ENCODE assay signal across 10 mouse cellular contexts in genomic region chr8:120439309-120439708, GRCm38 (mm10).
DNase-seq lines count a peak whose midpoint lies in the region; ATAC-seq lines count a peak whose summit lies in the region.
"Had no signal": no experiment of that assay in that cellular context is flagged by ENCODE, and none has a peak within 500 bp of the region (broad histone marks: within the 10 kb centered on the region; RNA-seq: fewer than 3 reads in every experiment).

No protein-coding gene starts in this region.

- no peak overlapping the region for H3K27ac ChIP-seq in embryonic facial prominence, embryonic 13.5 days

- no peaks in the 10 kb centered on the region for H3K36me3 ChIP-seq in embryonic facial prominence, embryonic 13.5 days

- peak; percentile 59 for DNase-seq in layer of hippocampus, adult 11-12 months (ENCODE audit: low spot score)
- DNase-seq in layer of hippocampus, postnatal 25 days (ENCODE audit: extremely low spot score in 1 of 2, low spot score in 1 of 2): no peak
- DNase-seq in layer of hippocampus, adult 9-10 months (ENCODE audit: low spot score): peak; percentile 24
- DNase-seq in retina, adult 2 months (ENCODE audit: low read depth, low spot score): peak; percentile 71
- no peak for DNase-seq in thymus, postnatal 10 days (ENCODE audit: low spot score in 2 of 2)
- no peak for DNase-seq in heart, adult 18-20 months
- DNase-seq: right cerebral cortex, postnatal 4 days had no signal

- no peak overlapping the region for H3K4me3 ChIP-seq in embryonic facial prominence, embryonic 13.5 days

- 0 out of 2 replicates have a peak, but pooled peaks cover 9% of the 10 kb centered on the region for H3K27me3 ChIP-seq in embryonic facial prominence, embryonic 13.5 days

- H3K9ac ChIP-seq in embryonic facial prominence, embryonic 13.5 days: peak overlapping the region; percentile 44; the same call in 1 of the 2 replicates

- H3K4me1 ChIP-seq in embryonic facial prominence, embryonic 13.5 days: peaks cover 78% of the 10 kb centered on the region

- peak overlapping the region; percentile 34 for H3K4me2 ChIP-seq in embryonic facial prominence, embryonic 13.5 days
- H3K4me2 ChIP-seq: liver, embryonic 11.5 days had no signal

- no peaks in the 10 kb centered on the region for H3K9me3 ChIP-seq in embryonic facial prominence, embryonic 13.5 days

- WGBS in embryonic facial prominence, embryonic 13.5 days: 8% methylated on average over 19 of the region's 19 CpGs

- ATAC-seq in embryonic facial prominence, embryonic 13.5 days (ENCODE audit: insufficient number of reproducible peaks, insufficient read depth, low FRiP score, low TSS enrichment, low read depth): no peak
- no peak for ATAC-seq in inflammation-experienced regulatory T-cells, adult 6 months

Comparison
In these comparisons a context has a peak if more than half of its experiments do, and no peak if none do; other contexts are left out.
1. DNase-seq: peak in layer of hippocampus, adult 11-12 months (single experiment), layer of hippocampus, adult 9-10 months (single experiment) and retina, adult 2 months (single experiment); none in layer of hippocampus, postnatal 25 days (0 of 2), thymus, postnatal 10 days (0 of 2) and heart, adult 18-20 months (0 of 2).